Mouse (Mus musculus) cerebellum, postnatal 36 days (tissue): ENCODE results near the gene Vmn1r6.
"Not testable (repeated sequence)": the region's sequence is repeated elsewhere in the genome, so short reads cannot be mapped to it uniquely, and the experiment has no call there.

Source experiments
- DNase-seq, 2 experiments: peaks; one replicate each; pipeline ENCODE4 v3.0.0; 2021 to 2022; ENCODE audit warnings: mixed read lengths in 2 of 2

Vmn1r6 gene

DNA sequence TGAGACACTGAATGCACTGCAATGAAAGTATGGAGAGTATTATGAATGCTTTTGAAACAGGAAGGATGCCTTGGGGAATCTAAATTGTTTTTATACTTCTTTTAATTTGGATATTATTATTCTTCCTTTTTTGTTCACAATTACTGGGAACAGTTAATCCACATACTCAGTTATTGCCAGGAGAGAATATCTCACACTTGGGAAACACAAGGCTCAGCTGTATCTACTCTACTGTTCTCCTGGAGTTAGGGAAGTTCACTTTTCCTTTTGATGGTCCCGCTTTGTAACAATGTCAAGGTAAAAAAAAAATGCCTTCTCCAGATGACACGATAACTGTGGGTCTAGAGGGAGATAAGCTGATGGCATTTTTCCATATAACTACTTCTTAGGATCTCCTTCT lies at the start of gene Vmn1r6:
Gene Vmn1r6, plus strand, starts transcription at position 301 of the 400 bp plus-strand sequence.
- no peak for DNase-seq

DNA sequence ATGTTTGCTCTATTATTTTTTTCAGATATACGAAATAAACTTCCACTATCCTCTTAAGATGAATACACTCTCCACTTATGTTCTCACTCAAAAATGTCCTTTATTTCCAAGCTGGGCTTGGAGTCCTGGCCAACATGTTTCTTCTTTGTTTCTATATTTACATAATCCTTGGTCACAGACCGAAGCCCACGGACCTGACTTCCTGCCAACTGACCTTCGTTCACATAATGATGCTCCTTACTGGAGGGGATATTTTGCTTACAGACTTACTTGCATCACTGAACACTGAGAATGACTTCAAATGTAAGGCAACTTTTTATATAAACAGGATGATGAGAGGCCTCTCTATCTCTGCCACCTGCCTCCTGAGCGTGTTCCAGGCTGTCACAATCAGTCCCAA lies 40.6 kb upstream of the Vmn1r6 start:
- DNase-seq, result no peak

DNA sequence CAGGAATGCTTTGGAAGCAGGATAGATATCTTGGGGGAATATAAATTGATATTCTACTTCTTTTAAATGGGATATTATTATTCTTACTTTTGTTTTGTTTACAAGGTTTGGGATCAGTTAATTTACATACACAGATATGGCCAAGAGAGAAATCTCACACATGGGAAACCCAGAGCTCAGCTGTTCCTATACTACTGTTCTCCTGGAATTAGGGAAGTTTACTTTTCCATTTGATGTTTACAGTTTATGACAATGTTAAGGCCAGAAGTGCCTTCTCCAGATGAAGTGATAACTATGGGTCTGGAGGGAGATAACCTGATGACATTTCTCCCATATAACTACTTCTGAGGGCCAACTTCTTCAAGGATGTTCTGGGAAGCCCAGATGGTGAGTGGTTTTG lies 27.1 kb upstream of the Vmn1r6 start, which contains the start of gene Vmn1r5:
Gene Vmn1r5, plus strand, starts transcription at position 301 of the 400 bp plus-strand sequence.
- no peak for DNase-seq

DNA sequence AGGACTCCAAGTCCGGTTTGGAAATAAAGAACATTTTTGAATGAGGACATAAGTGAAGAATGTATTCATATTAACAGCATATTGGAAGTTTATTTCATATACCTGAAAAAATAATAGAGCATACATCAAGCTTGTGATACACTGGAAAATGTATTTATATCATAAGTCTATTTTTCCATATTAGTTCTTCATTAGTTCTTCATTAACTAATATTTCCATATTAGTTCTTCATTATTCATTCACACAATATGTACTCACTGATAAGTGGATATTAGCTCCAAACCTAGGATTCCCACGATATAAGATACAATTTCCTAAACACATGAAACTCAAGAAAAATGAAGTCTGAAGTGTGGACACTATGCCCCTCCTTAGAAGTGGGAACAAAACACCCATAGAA lies 28.2 kb downstream of the Vmn1r6 start, which contains the start of gene Vmn1r7:
Gene Vmn1r7, minus strand, starts transcription at position 101 of the 400 bp plus-strand sequence.
- DNase-seq, result not testable (repeated sequence)

DNA sequence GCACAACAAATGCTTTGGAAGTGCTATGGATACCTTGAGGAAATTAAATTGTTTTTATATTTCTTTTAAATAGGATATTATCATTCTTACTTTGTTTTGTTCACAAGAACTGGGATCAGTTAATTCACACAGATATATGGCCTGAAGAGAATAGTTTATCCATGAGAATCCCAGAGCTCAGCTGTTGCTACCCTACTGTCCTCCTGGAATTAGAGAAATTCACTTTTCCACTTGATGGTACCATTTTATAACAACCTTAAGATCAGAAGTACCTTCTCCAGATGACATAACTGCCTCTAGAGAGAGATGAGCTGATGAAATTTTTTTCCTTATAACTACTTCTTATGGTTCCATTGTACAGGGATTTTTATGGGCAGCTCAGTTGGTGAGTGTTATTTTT lies 34.9 kb downstream of the Vmn1r6 start, which contains the start of gene Vmn1r8:
Gene Vmn1r8, plus strand, starts transcription at position 301 of the 400 bp plus-strand sequence.
- DNase-seq, result no peak

DNA sequence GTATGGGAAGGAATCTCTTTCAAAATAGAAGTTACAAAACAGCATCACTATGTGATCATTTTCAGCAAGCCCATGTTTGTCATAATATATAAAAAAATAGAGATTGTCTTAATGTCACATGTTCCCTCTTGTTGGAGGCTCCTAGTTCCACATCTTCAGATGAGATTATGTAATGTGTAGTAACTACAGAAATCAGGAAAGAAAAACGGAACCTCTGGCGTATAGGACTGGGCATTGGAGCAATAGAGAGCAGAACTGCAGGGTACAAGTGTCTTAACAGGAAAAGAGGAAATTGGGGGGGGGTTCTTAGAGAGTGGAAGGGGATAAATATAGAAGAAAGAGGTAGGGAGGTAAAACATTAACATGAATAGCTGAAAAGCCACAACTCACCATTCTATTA lies 37.6 kb downstream of the Vmn1r6 start:
- DNase-seq, result no peak
